Mouse (Mus musculus) megakaryocyte, embryonic 14.5 days (primary cell): ENCODE data around the gene Ppm1h.

Source experiments
- FLI1 ChIP-seq: IDR thresholded peaks from 2 replicates; pipeline ENCODE4 v1.6.1; 2012; ENCODE audit warnings: low read length, inconsistent platforms, mixed read lengths
- GATA1 ChIP-seq: IDR thresholded peaks from 3 replicates; pipeline ENCODE4 v1.6.1; 2012; ENCODE audit warnings: mixed read lengths, low read length, inconsistent platforms, borderline replicate concordance

DNA sequence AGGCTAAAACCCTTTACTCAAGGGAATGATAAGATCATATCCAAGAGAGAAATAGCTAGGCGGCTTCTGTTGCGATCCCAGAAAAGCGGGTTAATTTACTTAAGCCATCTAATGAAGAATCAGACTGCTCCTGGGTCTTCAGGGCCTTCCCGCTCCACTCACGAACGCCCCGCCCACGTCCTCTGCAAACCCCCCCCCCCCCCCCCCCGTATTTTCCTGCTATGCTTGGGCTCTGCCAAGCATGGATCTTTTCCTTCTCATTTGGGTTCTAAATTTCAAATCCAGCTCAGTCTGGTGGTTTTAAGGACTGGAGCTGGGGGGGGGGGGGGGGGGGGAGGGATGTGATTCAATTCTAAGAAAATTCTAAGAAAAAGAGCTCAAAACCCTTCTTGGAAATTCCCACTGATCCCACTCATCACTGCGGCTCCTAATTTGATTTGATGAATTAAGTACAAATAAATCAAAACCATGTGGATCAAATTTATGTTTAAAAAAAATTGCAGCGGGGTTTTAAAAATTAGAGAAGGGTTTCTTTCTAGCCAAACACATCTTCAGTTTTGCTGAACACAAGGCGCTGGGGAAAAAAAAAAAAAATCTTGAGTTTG lies 233.6 kb downstream of the Ppm1h start:
- TF ChIP-seq GATA1 (no peak), FLI1 (no peak)
